Mouse (Mus musculus) lung, embryonic 16.5 days (tissue): ENCODE data around the gene Tpcn1. TPM values are rescaled to one million over a fixed set of nuclear protein-coding genes. Genes with fewer than 3 reads are reported as not detected.

Experiments
- ATAC-seq: fragments of 200-750 bp; cut with Nextera tagmentation; 2 replicates; pipeline ENCODE4 v1.8.0; 2017; ENCODE audit warnings: low read depth, mild to moderate bottlenecking, moderate library complexity
- H3K27ac ChIP-seq: fragments of 300-500 bp; sonication (generic); 2 replicates; pipeline ENCODE4 v1.5.1; 2014; ENCODE audit warnings: mild to moderate bottlenecking, control low read depth, low read length
- H3K27me3 ChIP-seq: fragments of 300-500 bp; sonication (generic); 2 replicates; pipeline ENCODE4 v1.6.1; 2014; ENCODE audit warnings: low read depth, low read length, mixed read lengths; ENCODE audit not compliant: control insufficient read depth, insufficient read depth
- H3K36me3 ChIP-seq: fragments of 300-500 bp; sonication (generic); 2 replicates; pipeline ENCODE4 v1.6.1; 2014; ENCODE audit warnings: low read length; ENCODE audit not compliant: control insufficient read depth, insufficient read depth
- H3K4me1 ChIP-seq: fragments of 300-500 bp; sonication (generic); replicated peaks from 2 replicates; pipeline ENCODE4 v1.6.1; 2014; ENCODE audit warnings: low read length, mixed read lengths; ENCODE audit not compliant: control insufficient read depth, insufficient read depth
- H3K4me2 ChIP-seq: fragments of 300-500 bp; sonication (generic); 2 replicates; pipeline ENCODE4 v1.6.1; 2014; ENCODE audit warnings: low read depth, low read length, control low read depth
- H3K4me3 ChIP-seq: fragments of 300-500 bp; sonication (generic); 2 replicates; pipeline ENCODE4 v1.5.1; 2014; ENCODE audit warnings: mild to moderate bottlenecking, low read length, control low read depth
- H3K9ac ChIP-seq: fragments of 300-500 bp; sonication (generic); 2 replicates; pipeline ENCODE4 v1.6.1; 2014; ENCODE audit warnings: low read length, control low read depth
- H3K9me3 ChIP-seq: fragments of 300-500 bp; sonication (generic); 2 replicates; pipeline ENCODE4 v1.6.1; 2016; ENCODE audit warnings: low read length; ENCODE audit not compliant: control insufficient read depth
- WGBS: fragments of 180-500 bp; shearing (Covaris S2); extraction: QIAGEN DNeasy Blood & Tissue Kit; methylation state at CpG from one replicate; pipeline ENCODE4 v1.1.7; 2014; 5-methylcytosine and 5-hydroxymethylcytosine counted together
- polyA plus RNA-seq: library from polyadenylated mRNA; unstranded; fragments of >200 nt; fragmentation: Nextera tagmentation; extraction: Ambion mirVana; gene quantifications from 2 replicates; pipeline ENCODE4 v1.2.1, GENCODE M21; 2015

Tpcn1 gene
- polyA plus RNA-seq, result 17.8 and 18.0 TPM in 2 replicates

DNA sequence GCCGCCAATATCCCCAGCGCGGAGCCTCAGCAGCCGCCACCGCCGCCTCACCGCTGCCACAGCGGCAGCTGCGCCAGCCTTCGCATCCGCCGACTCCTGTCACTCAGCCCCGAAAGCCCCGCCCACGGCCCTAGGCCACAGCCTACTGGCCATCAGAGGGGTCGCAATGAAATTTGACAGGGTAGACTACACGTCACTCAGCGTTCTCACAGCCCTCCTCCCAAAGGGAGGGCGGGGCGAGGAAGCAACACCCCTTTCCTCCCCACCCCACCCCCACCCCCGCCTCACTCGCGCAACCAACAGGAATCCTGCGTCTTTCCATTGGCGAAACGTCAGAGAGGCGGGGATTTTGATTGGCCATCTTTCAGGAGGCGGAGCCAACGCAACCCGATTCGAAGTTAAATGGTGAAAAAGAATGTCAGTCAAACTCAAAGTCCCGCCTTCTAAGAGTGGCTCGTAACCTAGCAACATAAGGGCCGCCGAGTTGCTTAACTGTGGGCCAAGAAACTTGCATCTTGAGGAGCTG lies at the start of gene Tpcn1, which contains the start of gene Iqcd:
TSS of gene Tpcn1 (minus strand) at position 105 of the 526 bp plus-strand sequence.
TSS of gene Iqcd (plus strand) at position 448 of the 526 bp plus-strand sequence.
- Histone ChIP-seq H3K9me3 (no peaks in the 10 kb centered on the region; the same call in 1 of the 2 replicates), H3K27ac (peak within 1 kb of the TSS; percentile 62), H3K36me3 (peaks cover 9% of the 10 kb centered on the region; the same call in 1 of the 2 replicates), H3K4me3 (peak within 1 kb of the TSS; percentile 91), H3K4me2 (peak within 1 kb of the TSS; percentile 95), H3K27me3 (no peaks in the 10 kb centered on the region), H3K9ac (peak within 1 kb of the TSS; percentile 87), H3K4me1 (peaks cover 22% of the 10 kb centered on the region)
- 0% methylated on average over 35 of the region's 35 CpGs for WGBS
- ATAC-seq, result peak; percentile 99

DNA sequence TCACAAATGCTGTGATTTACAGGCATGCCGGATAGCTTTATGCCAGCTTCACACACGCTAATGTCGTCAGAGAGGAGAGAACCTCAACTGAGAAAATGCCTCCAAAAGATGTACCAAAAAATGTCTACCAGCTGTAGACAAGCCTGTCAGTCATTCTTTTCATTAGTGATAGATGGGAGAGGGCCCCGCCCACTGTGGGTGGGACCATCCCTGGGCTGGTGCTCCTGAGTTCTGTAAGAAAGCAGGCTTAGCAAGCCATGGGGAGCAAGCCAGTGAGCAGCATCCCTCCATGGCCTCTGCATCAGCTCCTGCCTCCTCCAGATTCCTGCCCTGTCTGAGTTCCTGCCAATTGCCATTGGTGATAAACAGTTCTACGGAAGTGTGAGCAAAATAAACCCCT lies 47.2 kb upstream of the Tpcn1 start:
- WGBS, result 74% methylated on average over 5 of the region's 5 CpGs
- H3K9me3 ChIP-seq, result peaks cover 3% of the 10 kb centered on the region; the same call in 1 of the 2 replicates
- no peak for ATAC-seq
- H3K4me1 ChIP-seq, result no peaks in the 10 kb centered on the region
- peaks cover 3% of the 10 kb centered on the region; the same call in 1 of the 2 replicates for H3K27me3 ChIP-seq
- no peak overlapping the region for H3K4me3 ChIP-seq
- H3K9ac ChIP-seq, result no peak overlapping the region
- H3K4me2 ChIP-seq, result no peak overlapping the region
- no peak overlapping the region for H3K27ac ChIP-seq
- no peaks in the 10 kb centered on the region for H3K36me3 ChIP-seq

- WGBS, result 40% methylated on average over 5 of the region's 5 CpGs
- H3K9me3 ChIP-seq, result peaks cover 3% of the 10 kb centered on the region; the same call in 1 of the 2 replicates
- H3K36me3 ChIP-seq, result no peaks in the 10 kb centered on the region
- no peaks in the 10 kb centered on the region for H3K4me1 ChIP-seq
- no peak overlapping the region for H3K4me2 ChIP-seq
- no peak for ATAC-seq
- H3K4me3 ChIP-seq, result no peak overlapping the region
- no peak overlapping the region for H3K9ac ChIP-seq
- peaks cover 3% of the 10 kb centered on the region; the same call in 1 of the 2 replicates for H3K27me3 ChIP-seq
- no peak overlapping the region for H3K27ac ChIP-seq
Observed at GRCm38 (mm10) chr5:120634860-120635259, 46.4 kb upstream of the Tpcn1 start.

DNA sequence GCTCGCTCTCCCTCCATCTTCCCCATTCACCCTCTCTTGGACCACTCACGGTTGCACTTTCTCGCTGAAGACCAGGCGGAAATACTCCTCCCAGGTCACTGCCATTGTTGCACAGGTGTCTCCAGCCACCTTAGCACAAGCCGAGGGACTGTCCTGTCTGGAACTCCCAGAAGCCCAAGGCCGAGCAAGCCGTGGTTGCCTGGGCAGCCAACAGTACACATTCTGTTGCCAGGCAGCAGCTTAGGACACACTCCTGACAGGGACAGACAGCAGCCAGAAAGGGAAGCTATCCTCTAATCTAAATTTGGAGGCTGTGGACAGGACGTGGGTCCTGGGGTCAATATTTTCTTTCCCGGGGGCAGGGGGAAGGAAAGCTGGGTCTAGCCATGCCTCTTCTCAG lies 45.7 kb upstream of the Tpcn1 start, which contains the start of gene Cfap73:
TSS of gene Cfap73 (minus strand) at position 105 of the 400 bp plus-strand sequence.
- Histone ChIP-seq H3K27ac (no peak within 1 kb of the TSS), H3K9me3 (peaks cover 3% of the 10 kb centered on the region; the same call in 1 of the 2 replicates), H3K36me3 (no peaks in the 10 kb centered on the region), H3K4me1 (no peaks in the 10 kb centered on the region), H3K27me3 (peaks cover 3% of the 10 kb centered on the region; the same call in 1 of the 2 replicates), H3K4me2 (no peak within 1 kb of the TSS), H3K9ac (no peak within 1 kb of the TSS), H3K4me3 (no peak within 1 kb of the TSS)
- WGBS, result 34% methylated on average over 9 of the region's 9 CpGs
- no peak for ATAC-seq

GRCm38 (mm10) chr5:120631892-120632291 lies 43.4 kb upstream of the Tpcn1 start:
- WGBS, result 89% methylated on average over 5 of the region's 5 CpGs
- Histone ChIP-seq H3K27me3 (peaks cover 3% of the 10 kb centered on the region; the same call in 1 of the 2 replicates), H3K36me3 (no peaks in the 10 kb centered on the region; the same call in none of the 2 replicates), H3K27ac (no peak overlapping the region), H3K4me1 (no peaks in the 10 kb centered on the region), H3K4me3 (no peak overlapping the region), H3K4me2 (no peak overlapping the region), H3K9ac (no peak overlapping the region), H3K9me3 (peaks cover 3% of the 10 kb centered on the region; the same call in 1 of the 2 replicates)
- no peak for ATAC-seq

GRCm38 (mm10) chr5:120631128-120631527 lies 42.7 kb upstream of the Tpcn1 start:
- no peaks in the 10 kb centered on the region for H3K4me1 ChIP-seq
- peaks cover 3% of the 10 kb centered on the region; the same call in 1 of the 2 replicates for H3K27me3 ChIP-seq
- H3K4me2 ChIP-seq, result no peak overlapping the region; the same call in 1 of the 2 replicates
- no peak overlapping the region for H3K9ac ChIP-seq
- WGBS, result 6% methylated on average over 29 of the region's 29 CpGs
- no peak for ATAC-seq
- H3K36me3 ChIP-seq, result peaks cover 3% of the 10 kb centered on the region
- peaks cover 3% of the 10 kb centered on the region; the same call in 1 of the 2 replicates for H3K9me3 ChIP-seq
- H3K4me3 ChIP-seq, result no peak overlapping the region
- no peak overlapping the region for H3K27ac ChIP-seq

GRCm38 (mm10) chr5:120628624-120629023 lies 40.2 kb upstream of the Tpcn1 start:
- Histone ChIP-seq H3K4me3 (no peak overlapping the region), H3K36me3 (peaks cover 21% of the 10 kb centered on the region), H3K4me2 (no peak overlapping the region), H3K4me1 (no peaks in the 10 kb centered on the region), H3K27me3 (no peaks in the 10 kb centered on the region; the same call in 1 of the 2 replicates), H3K27ac (no peak overlapping the region), H3K9me3 (peaks cover 3% of the 10 kb centered on the region; the same call in 1 of the 2 replicates), H3K9ac (no peak overlapping the region)
- ATAC-seq, result no peak
- 48% methylated on average over 7 of the region's 7 CpGs for WGBS

- WGBS, result 90% methylated on average over 15 of the region's 15 CpGs
- H3K36me3 ChIP-seq, result peaks cover 23% of the 10 kb centered on the region
- no peak overlapping the region for H3K9ac ChIP-seq
Observed at GRCm38 (mm10) chr5:120627515-120628300, 39.2 kb upstream of the Tpcn1 start.

DNA sequence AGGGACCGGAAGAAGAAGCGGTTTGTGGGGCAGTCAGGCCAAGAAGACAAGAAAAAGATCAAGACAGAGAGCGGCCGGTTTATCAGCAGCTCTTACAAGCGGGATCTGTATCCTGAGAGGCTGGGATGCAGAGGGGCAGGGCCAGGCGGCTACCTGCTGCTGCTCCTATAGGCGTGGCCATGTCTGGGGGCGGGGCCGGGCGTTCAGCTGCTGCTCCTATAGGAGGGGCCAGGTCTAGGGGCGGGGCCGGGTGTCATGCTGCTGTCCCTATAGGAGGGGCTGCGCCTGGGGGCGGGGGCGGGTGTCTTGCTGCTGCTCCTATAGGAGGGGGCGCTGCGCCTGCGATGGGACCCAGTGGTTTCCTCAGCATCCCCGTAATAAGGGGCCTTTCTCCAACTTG lies 37.9 kb upstream of the Tpcn1 start:
- no peak overlapping the region for H3K4me3 ChIP-seq
- no peak overlapping the region for H3K9ac ChIP-seq
- H3K27ac ChIP-seq, result no peak overlapping the region
- H3K36me3 ChIP-seq, result peaks cover 31% of the 10 kb centered on the region
- H3K27me3 ChIP-seq, result no peaks in the 10 kb centered on the region
- no peaks in the 10 kb centered on the region for H3K4me1 ChIP-seq
- 38% methylated on average over 18 of the region's 19 CpGs for WGBS
- no peaks in the 10 kb centered on the region for H3K9me3 ChIP-seq
- ATAC-seq, result peak; percentile 37; the same call in 1 of the 2 replicates
- no peak overlapping the region for H3K4me2 ChIP-seq

More at GRCm38 (mm10) chr5:120627515-120628300, 39.2 kb upstream of the Tpcn1 start:
- H3K4me1 ChIP-seq, result no peaks in the 10 kb centered on the region
- H3K27me3 ChIP-seq, result no peaks in the 10 kb centered on the region; the same call in 1 of the 2 replicates
- no peak overlapping the region for H3K4me3 ChIP-seq
- ATAC-seq, result no peak
- peaks cover 3% of the 10 kb centered on the region; the same call in 1 of the 2 replicates for H3K9me3 ChIP-seq
- H3K4me2 ChIP-seq, result no peak overlapping the region
- no peak overlapping the region for H3K27ac ChIP-seq
